Mouse (Mus musculus) liver, adult 2 months (tissue): ENCODE measurements at regions not wholly inside any gene's neighbourhood (a gene's known extent, or its start where the extent isn't known, plus 50 kb on each side); places are given as distances from the start of the nearest gene placed in this dataset.

Source experiments
- CTCF ChIP-seq: fragments of 200-500 bp; IDR thresholded peaks from 2 replicates; pipeline ENCODE4 v1.5.1; 2011; ENCODE audit warnings: low read depth, low read length, control low read depth
- POLR2A ChIP-seq: fragments of 200-500 bp; IDR thresholded peaks from 2 replicates; pipeline ENCODE4 v1.6.1; 2011; ENCODE audit warnings: low read length, control low read depth; ENCODE audit not compliant: insufficient read depth; ENCODE audit errors: extremely low read depth

DNA sequence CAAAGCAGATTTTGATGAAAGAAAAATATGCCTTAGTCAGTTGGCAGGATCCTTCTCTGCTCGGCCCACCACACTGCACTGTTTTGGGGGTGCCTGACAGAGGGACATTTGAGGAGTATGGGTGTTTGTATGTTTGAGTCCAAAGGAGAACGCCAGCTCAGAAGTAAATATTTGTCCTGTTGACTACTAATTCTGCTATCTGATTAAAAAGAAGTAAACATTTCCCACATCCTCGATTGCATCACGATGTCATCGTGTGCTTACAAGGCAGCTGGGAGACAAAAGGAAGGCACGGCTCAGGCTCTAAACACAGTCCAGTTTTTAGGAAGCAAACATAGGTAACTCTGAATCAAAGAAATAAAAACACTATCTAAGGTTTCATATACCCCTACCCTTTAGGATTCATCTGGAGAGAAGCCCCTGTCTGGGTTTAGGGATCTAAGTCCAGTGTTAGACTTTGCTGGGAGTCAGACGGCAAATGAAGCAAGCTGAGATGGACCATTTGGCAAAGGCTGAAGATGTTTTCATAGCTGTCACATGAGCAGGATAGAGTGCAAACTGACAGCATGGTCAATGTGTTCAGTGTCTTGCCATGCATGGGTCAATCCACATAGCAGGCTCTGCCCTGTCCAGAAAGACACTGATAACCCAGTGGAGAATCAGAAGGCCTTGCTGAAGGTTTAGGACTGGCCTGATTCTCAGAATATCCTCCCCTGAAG lies 73.7 kb upstream of the Ralgps2 start:
- TF ChIP-seq CTCF (no peak), POLR2A (no peak)
